Mouse (Mus musculus): ENCODE data around the gene Frat1.

DNA sequence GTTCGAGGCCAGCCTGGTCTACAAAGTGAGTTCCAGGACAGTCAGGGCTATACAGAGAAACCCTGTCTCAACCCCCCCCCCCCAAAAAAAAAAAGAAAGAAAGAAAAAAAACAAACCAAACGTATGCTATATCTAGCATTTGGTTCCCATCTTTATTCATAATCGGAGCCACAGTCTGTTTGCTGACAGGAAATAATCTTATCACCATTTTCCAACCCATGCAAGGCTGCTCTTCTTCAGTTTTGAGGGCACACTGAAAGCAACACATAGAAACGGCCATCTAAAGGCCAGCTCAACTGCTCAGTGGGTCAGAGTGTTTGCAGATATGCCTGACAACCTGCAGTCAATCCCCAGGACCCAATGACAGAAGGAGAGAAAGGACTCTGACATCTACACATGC, 22.7 kb downstream of the Frat1 start:
- TF ChIP-seq TAL1 (IDR thresholded peaks at IDR 0.05; ENCODE audit: low read length), result no peak
- no peak for TF ChIP-seq GATA1 (IDR thresholded peaks at IDR 0.05; ENCODE audit: low read length)

Measured in erythroblast, embryonic 14.5 days (primary cell).